Mouse (Mus musculus) kidney, postnatal 4 days (tissue): ENCODE results near the gene Vav3.

Experiments used
- DNase-seq, 2 experiments: peaks; one replicate each; pipeline ENCODE4 v3.0.0; 2021; ENCODE audit warnings: mixed read lengths in 2 of 2

Vav3 gene

GRCm38 (mm10) chr3:109707786-109708460 lies 367.5 kb downstream of the Vav3 start:
- DNase-seq, result no peak

GRCm38 (mm10) chr3:109711751-109712150 lies 371.3 kb downstream of the Vav3 start:
- no peak for DNase-seq

DNA sequence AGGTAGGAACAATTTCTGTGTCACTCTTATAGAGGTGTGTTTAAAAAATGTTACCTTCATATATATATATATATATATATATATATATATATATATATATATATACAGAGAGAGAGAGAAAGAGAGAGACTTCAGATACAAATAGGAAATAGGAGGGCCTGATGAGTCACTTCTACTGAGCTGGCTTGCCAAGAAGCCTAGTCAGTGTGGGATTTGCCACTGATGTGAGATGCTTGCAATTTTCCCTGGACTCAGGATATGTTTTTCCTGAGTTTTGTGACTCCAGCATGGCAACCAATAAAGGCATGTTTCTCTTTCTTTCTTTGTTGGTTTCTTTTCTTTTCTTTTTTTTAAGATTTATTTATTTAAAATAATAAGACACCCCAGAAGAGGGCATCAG lies 374.0 kb downstream of the Vav3 start:
- DNase-seq, result no peak

- DNase-seq, result no peak
These were observed 381.3 kb downstream of the Vav3 start for GRCm38 (mm10) chr3:109721753-109722152.

DNA sequence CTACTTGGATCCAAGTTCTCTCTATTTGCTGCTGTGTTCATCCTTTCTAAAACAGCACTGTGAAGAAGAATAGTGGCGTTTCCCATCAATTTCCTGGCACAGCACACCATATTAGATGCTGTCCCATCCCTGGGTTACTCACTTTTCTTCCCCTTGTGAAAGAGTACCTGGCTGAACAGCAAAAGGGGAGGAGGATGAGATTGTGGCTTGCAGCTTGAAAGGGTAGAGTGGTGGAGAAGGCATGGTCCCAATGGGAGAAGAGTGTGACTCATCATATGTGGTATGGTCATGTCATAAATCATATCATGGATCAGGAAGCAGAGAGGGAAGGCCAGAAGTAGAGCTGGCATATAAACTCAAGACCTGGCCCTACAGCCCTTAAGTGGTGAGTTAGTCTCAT lies 386.3 kb downstream of the Vav3 start:
- no peak for DNase-seq

DNA sequence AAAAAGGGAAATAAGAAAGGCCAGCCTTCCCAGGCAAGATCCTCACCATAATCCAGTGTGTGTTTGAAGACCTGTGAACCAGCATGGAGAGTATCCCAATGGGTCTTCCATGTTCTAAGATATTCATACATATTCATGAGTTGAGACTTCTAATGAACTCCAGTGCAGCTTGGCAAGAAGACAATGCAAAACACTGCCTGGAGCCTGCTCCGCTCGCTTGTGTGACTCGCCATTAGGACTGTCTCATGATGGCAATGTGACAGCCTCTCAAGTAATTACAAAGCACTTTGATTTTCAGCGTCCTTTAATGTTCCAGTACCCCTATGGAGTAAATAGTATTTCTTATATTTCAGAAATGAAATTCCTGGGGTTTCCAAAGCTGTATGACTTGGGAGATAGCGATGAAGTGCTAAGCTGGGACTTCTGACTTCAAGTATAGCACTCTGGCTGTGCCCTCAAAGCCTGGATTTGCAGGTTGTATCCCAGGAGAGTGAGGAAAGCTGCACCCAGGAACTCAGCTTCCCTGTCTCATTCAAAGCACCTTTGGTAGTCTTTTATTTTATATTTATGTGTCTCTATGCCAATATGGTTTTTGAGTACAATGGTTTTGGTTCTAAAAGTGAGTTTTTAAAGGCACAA lies 391.3 kb downstream of the Vav3 start:
- DNase-seq, result no peak

- peak; percentile 17 to 38 for DNase-seq
These were observed 392.1 kb downstream of the Vav3 start for GRCm38 (mm10) chr3:109732327-109733182.
